Mouse (Mus musculus) lung, adult 2 months (tissue): Measurements from ENCODE around the gene Hamp. TPM values are rescaled to one million over a fixed set of nuclear protein-coding genes. Genes with fewer than 3 reads are reported as not detected.
"Not testable (repeated sequence)": the region's sequence is repeated elsewhere in the genome, so short reads cannot be mapped to it uniquely, and the experiment has no call there.

ENCODE experiments used
- DNase-seq: peaks from one replicate; pipeline ENCODE4 v3.0.0; 2022
- H3K4me1 ChIP-seq: fragments of 200-500 bp; 2 replicates; pipeline ENCODE4 v1.6.1; 2011; ENCODE audit warnings: low read length; ENCODE audit not compliant: control insufficient read depth, insufficient read depth
- H3K4me3 ChIP-seq: fragments of 200-500 bp; replicated peaks from 2 replicates; pipeline ENCODE3; 2011; ENCODE audit warnings: low read depth, mild to moderate bottlenecking, control low read depth, low read length; ENCODE audit errors: extremely low read depth
- CTCF ChIP-seq: fragments of 200-500 bp; IDR thresholded peaks from 2 replicates; pipeline ENCODE4 v1.5.1; 2011; ENCODE audit warnings: mild to moderate bottlenecking, low read length, control low read depth; ENCODE audit not compliant: insufficient read depth
- POLR2A ChIP-seq: fragments of 200-500 bp; IDR thresholded peaks from 2 replicates; pipeline ENCODE4 v1.6.1; 2011; ENCODE audit warnings: low read depth, mild to moderate bottlenecking, control low read depth, low read length, borderline replicate concordance; ENCODE audit errors: extremely low read depth
- WGBS: fragments of 180-500 bp; shearing (Covaris S2); methylation state at CpG from one replicate; pipeline ENCODE4 v1.1.7; 2018; 5-methylcytosine and 5-hydroxymethylcytosine counted together
- polyA plus RNA-seq: library from polyadenylated mRNA; depleted of rRNA; stranded (reverse); fragments of >200 nt; gene quantifications from 2 replicates; pipeline ENCODE4 v1.2.3, GENCODE M21; 2012

Hamp gene
- polyA plus RNA-seq, 1 experiment: 34.5 TPM

- peak; percentile 77 for DNase-seq
- no peak for TF ChIP-seq POLR2A
- no peak for TF ChIP-seq CTCF
- Histone ChIP-seq H3K4me3 (peak within 1 kb of the TSS; percentile 99), H3K4me1 (peaks cover 7% of the 10 kb centered on the region)
- WGBS: under 1% methylated on average over 51 of the region's 82 CpGs
Observed at GRCm38 (mm10) chr7:30956756-30957366, 13.0 kb upstream of the Hamp start, which contains the start of gene Usf2. TSS of gene Usf2 (minus strand) at chr7:30956803.

- Histone ChIP-seq H3K4me1 (peaks cover 7% of the 10 kb centered on the region), H3K4me3 (peak overlapping the region; percentile 88)
- DNase-seq: no peak
- TF ChIP-seq POLR2A: no peak
- no peak for TF ChIP-seq CTCF
- 2% methylated on average over 46 of the region's 49 CpGs for WGBS
Observed at GRCm38 (mm10) chr7:30956357-30956751, 12.5 kb upstream of the Hamp start.

GRCm38 (mm10) chr7:30955584-30956356 lies 11.9 kb upstream of the Hamp start:
- peak; percentile 89 for DNase-seq
- H3K4me1 ChIP-seq: peaks cover 7% of the 10 kb centered on the region
- WGBS: under 1% methylated on average over 64 of the region's 64 CpGs
- TF ChIP-seq POLR2A (peak; percentile 70; the same call in 1 of the 2 replicates), CTCF (peak; percentile 41)
- peak overlapping the region; percentile 88 for H3K4me3 ChIP-seq

GRCm38 (mm10) chr7:30954971-30955520 lies 11.2 kb upstream of the Hamp start:
- TF ChIP-seq CTCF (no peak), POLR2A (no peak)
- H3K4me3 ChIP-seq: no peak overlapping the region
- H3K4me1 ChIP-seq: peaks cover 7% of the 10 kb centered on the region
- DNase-seq: no peak
- WGBS: 76% methylated on average over 12 of the region's 12 CpGs

GRCm38 (mm10) chr7:30954036-30954435 lies 10.2 kb upstream of the Hamp start:
- Histone ChIP-seq H3K4me3 (no peak overlapping the region), H3K4me1 (peaks cover 7% of the 10 kb centered on the region)
- TF ChIP-seq POLR2A (no peak), CTCF (no peak)
- DNase-seq: no peak
- 54% methylated on average over 3 of the region's 3 CpGs for WGBS

- no peak for DNase-seq
- TF ChIP-seq POLR2A: no peak
- no peak for TF ChIP-seq CTCF
- WGBS: 78% methylated on average over 6 of the region's 6 CpGs
- Histone ChIP-seq H3K4me1 (peaks cover 7% of the 10 kb centered on the region), H3K4me3 (no peak overlapping the region)
Observed at GRCm38 (mm10) chr7:30953459-30953858, 9.6 kb upstream of the Hamp start.

GRCm38 (mm10) chr7:30952441-30953265 lies 8.8 kb upstream of the Hamp start:
- DNase-seq: no peak
- WGBS: 92% methylated on average over 16 of the region's 16 CpGs
- TF ChIP-seq POLR2A: no peak
- no peak for TF ChIP-seq CTCF

GRCm38 (mm10) chr7:30949902-30950301 lies 6.1 kb upstream of the Hamp start:
- not testable (repeated sequence) for DNase-seq, H3K4me1 ChIP-seq, H3K4me3 ChIP-seq
- 56% methylated on average over 3 of the region's 3 CpGs for WGBS

More at GRCm38 (mm10) chr7:30952441-30953265, 8.8 kb upstream of the Hamp start:
- Histone ChIP-seq H3K4me3 (no peak overlapping the region), H3K4me1 (peaks cover 2% of the 10 kb centered on the region)

- 95% methylated on average over 7 of the region's 7 CpGs for WGBS
Observed at GRCm38 (mm10) chr7:30945876-30946275, 2.0 kb upstream of the Hamp start.

GRCm38 (mm10) chr7:30945466-30945865 lies 1.6 kb upstream of the Hamp start:
- not testable (repeated sequence) for H3K4me3 ChIP-seq, DNase-seq, H3K4me1 ChIP-seq
- 80% methylated on average over 7 of the region's 7 CpGs for WGBS

More at GRCm38 (mm10) chr7:30945876-30946275, 2.0 kb upstream of the Hamp start:
- Histone ChIP-seq H3K4me1 (no peaks in the 10 kb centered on the region), H3K4me3 (no peak overlapping the region)
- no peak for DNase-seq
- no peak for TF ChIP-seq CTCF
- TF ChIP-seq POLR2A: no peak

GRCm38 (mm10) chr7:30944706-30945105 lies 874 bp upstream of the Hamp start:
- WGBS: 52% methylated on average over 2 of the region's 2 CpGs
- not testable (repeated sequence) for DNase-seq

GRCm38 (mm10) chr7:30942365-30942764 lies 1.5 kb downstream of the Hamp start:
- H3K4me3 ChIP-seq, DNase-seq, H3K4me1 ChIP-seq: not testable (repeated sequence)
- 35% methylated on average over 3 of the region's 3 CpGs for WGBS

More at GRCm38 (mm10) chr7:30944706-30945105, 874 bp upstream of the Hamp start:
- H3K4me3 ChIP-seq, H3K4me1 ChIP-seq: not testable (repeated sequence)

- WGBS: 73% methylated on average over 1 of the region's 1 CpGs
- H3K4me3 ChIP-seq, DNase-seq: not testable (repeated sequence)
Observed at GRCm38 (mm10) chr7:30940070-30940469, 3.8 kb downstream of the Hamp start.

More at GRCm38 (mm10) chr7:30940070-30940469, 3.8 kb downstream of the Hamp start:
- not testable (repeated sequence) for H3K4me1 ChIP-seq
